Mouse (Mus musculus) G1E (cell line): ENCODE data around the gene Flvcr2.

Experiments
- CTCF ChIP-seq: IDR thresholded peaks from 2 replicates; pipeline ENCODE4 v1.5.1; 2012; ENCODE audit warnings: low read depth, low read length, inconsistent platforms, mixed read lengths
- GATA1 ChIP-seq: IDR thresholded peaks from 2 replicates; pipeline ENCODE4 v1.6.1; 2012; ENCODE audit warnings: borderline replicate concordance, low read length, inconsistent platforms, mixed read lengths
- GATA2 ChIP-seq: IDR thresholded peaks from 2 replicates; pipeline ENCODE4 v1.6.1; 2012; ENCODE audit warnings: low read depth, low read length, inconsistent platforms, borderline replicate concordance
- POLR2AphosphoS5 ChIP-seq: IDR thresholded peaks from 2 replicates; pipeline ENCODE4 v1.6.1; 2012; ENCODE audit warnings: low read depth, low read length, inconsistent platforms; ENCODE audit not compliant: insufficient replicate concordance
- TAL1 ChIP-seq: conservative IDR thresholded peaks from 2 replicates; pipeline ENCODE4 v1.6.1; 2012; ENCODE audit warnings: low read depth, low read length, inconsistent platforms, mixed read lengths

- TF ChIP-seq CTCF, result no peak
- TF ChIP-seq TAL1, result no peak
- no peak for TF ChIP-seq GATA1
- TF ChIP-seq GATA2, result no peak
- no peak for TF ChIP-seq POLR2AphosphoS5
These were observed 45.5 kb upstream of the Flvcr2 start for GRCm38 (mm10) chr12:85700842-85701223.
